Mouse (Mus musculus) cerebellum, adult 18-20 months (tissue): Measurements from ENCODE around the gene Grb2.
"Not testable (repeated sequence)": the region's sequence is repeated elsewhere in the genome, so short reads cannot be mapped to it uniquely, and the experiment has no call there.

Experiments used
- DNase-seq, 2 experiments: peaks; one replicate each; pipeline ENCODE4 v3.0.0; 2021

Grb2 gene

GRCm38 (mm10) chr11:115684877-115685276, 23.5 kb downstream of the Grb2 start:
- DNase-seq = no peak

- no peak for DNase-seq
Measured at GRCm38 (mm10) chr11:115683326-115683725, 25.1 kb downstream of the Grb2 start.

GRCm38 (mm10) chr11:115682411-115682810, 26.0 kb downstream of the Grb2 start:
- DNase-seq = no peak

GRCm38 (mm10) chr11:115679554-115680238, 28.7 kb downstream of the Grb2 start:
- DNase-seq = no peak

GRCm38 (mm10) chr11:115678861-115679260, 29.5 kb downstream of the Grb2 start:
- no peak for DNase-seq

- no peak for DNase-seq
Measured at GRCm38 (mm10) chr11:115677511-115677910, 30.9 kb downstream of the Grb2 start.

GRCm38 (mm10) chr11:115676738-115677137, 31.7 kb downstream of the Grb2 start:
- no peak for DNase-seq

- DNase-seq = no peak
Measured at GRCm38 (mm10) chr11:115674235-115674865, 34.0 kb downstream of the Grb2 start.

- peak; percentile 78 to 79 for DNase-seq
Measured at GRCm38 (mm10) chr11:115673471-115674234, 34.7 kb downstream of the Grb2 start.

- peak in 1 of 2 experiments; percentile 46 for DNase-seq
Measured at GRCm38 (mm10) chr11:115672226-115672987, 36.0 kb downstream of the Grb2 start.

GRCm38 (mm10) chr11:115670451-115671050, 37.8 kb downstream of the Grb2 start:
- DNase-seq = peak; percentile 51 to 52

- DNase-seq = no peak
Measured at GRCm38 (mm10) chr11:115663676-115664335, 44.6 kb downstream of the Grb2 start.

GRCm38 (mm10) chr11:115660376-115660775, 48.0 kb downstream of the Grb2 start:
- DNase-seq = peak; percentile 65 to 79

GRCm38 (mm10) chr11:115658521-115658920, 49.9 kb downstream of the Grb2 start:
- DNase-seq = no peak

GRCm38 (mm10) chr11:115654128-115654527, 54.3 kb downstream of the Grb2 start:
- DNase-seq = no peak

GRCm38 (mm10) chr11:115653194-115653593, 55.2 kb downstream of the Grb2 start:
- no peak for DNase-seq

- DNase-seq = no peak
Measured at GRCm38 (mm10) chr11:115651680-115652079, 56.7 kb downstream of the Grb2 start.

GRCm38 (mm10) chr11:115649706-115650105, 58.7 kb downstream of the Grb2 start:
- DNase-seq = peak; percentile 89 to 94

- DNase-seq = peak; percentile 68 to 76
Measured at GRCm38 (mm10) chr11:115647459-115647858, 60.9 kb downstream of the Grb2 start.

GRCm38 (mm10) chr11:115646439-115646838, 62.0 kb downstream of the Grb2 start:
- no peak for DNase-seq

GRCm38 (mm10) chr11:115645498-115645897, 62.9 kb downstream of the Grb2 start:
- DNase-seq = not testable (repeated sequence)

GRCm38 (mm10) chr11:115644308-115644707, 64.1 kb downstream of the Grb2 start:
- no peak for DNase-seq
